Mouse (Mus musculus): Measurements from ENCODE around the gene Eif3j1.

The Eif3j1 gene

DNA sequence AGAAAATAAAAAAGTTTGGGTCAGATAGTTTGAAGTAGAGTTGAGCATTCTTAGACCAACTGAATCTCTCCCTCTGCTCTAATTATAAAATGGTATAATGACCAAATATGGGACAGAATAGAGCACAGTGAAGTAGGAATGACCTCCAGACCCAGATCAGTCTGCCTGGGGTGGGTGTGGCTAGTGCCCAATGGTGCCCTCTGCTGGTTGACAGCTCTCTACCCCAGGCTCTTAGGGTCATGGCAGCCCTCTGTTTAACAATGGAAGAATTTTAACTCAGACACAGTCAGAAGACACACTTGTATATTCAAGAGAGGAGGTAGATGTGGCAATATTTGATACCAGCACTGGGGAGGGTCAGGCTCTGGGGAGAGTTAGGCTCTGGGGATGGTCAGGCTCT, 73.7 kb downstream of the Eif3j1 start:
- DNase-seq (ENCODE audit: low spot score) = no peak

Measured in spleen, adult 12 weeks (tissue).